Mouse (Mus musculus) spleen, adult 18-20 months (tissue): ENCODE measurements at regions not wholly inside any gene's neighbourhood (a gene's known extent, or its start where the extent isn't known, plus 50 kb on each side); places are given as distances from the start of the nearest gene placed in this dataset.
"Not testable (repeated sequence)": the region's sequence is repeated elsewhere in the genome, so short reads cannot be mapped to it uniquely, and the experiment has no call there.

ENCODE experiments used
- DNase-seq, 2 experiments: peaks; one replicate each; pipeline ENCODE4 v3.0.0; 2022; ENCODE audit warnings: mixed read lengths in 2 of 2

DNA sequence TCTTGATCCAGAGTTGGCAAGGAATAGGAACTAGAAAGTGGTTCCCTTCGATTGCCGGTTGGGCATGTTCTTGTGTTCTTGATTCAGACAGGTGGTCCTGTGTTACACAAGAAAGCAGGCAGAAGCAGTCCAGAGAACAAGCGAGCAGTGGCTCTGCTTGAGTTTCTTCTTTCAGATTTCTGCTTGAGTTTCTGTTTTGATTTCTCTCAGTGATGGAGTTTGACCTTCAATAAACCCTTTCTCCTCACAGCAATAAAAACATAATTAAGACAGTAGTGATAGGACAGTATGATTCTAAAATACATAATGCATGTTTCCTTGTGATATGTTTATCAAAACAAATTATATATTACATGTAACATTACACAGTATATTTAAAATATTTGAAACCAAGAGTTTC is 59.1 kb downstream of the Klf6 start:
- no peak for DNase-seq

DNA sequence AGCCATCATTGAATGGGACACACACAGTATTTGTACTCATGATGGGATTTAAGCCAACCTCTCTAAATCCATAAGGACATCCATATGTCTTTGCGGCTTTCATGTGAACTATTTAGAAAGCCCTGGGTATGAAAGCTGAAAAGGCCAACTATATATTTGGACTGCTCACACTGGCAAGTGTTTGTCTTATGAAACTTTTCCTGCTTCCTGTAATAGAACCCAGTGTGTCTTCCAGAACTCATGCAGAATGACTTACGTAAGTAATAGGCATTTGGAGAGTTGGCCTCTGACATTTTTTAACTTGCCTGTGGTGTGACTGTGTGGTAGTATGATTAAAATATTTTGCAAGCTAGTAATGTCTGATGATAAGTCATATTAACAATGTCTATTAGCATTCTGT is 70.2 kb downstream of the Klf6 start:
- DNase-seq = no peak

DNA sequence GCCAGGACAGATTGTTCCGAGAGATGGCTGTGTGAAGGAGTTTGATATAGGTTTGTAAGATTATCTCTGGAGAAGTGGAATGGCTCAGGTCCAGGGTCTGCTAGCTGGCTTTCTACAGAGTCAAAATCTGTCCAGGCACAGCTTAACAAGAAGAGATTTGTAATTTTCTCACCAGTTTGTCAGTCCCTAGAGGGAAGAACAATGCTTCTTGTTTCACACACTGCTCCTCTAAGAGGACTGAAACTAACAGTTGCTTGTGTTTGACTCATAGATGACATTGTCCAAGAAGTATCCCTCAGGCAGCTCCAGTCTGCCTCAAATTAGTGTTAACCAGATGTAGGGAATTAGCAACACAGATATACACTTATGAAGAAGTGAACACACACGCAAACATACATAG is 76.2 kb downstream of the Klf6 start:
- no peak for DNase-seq

DNA sequence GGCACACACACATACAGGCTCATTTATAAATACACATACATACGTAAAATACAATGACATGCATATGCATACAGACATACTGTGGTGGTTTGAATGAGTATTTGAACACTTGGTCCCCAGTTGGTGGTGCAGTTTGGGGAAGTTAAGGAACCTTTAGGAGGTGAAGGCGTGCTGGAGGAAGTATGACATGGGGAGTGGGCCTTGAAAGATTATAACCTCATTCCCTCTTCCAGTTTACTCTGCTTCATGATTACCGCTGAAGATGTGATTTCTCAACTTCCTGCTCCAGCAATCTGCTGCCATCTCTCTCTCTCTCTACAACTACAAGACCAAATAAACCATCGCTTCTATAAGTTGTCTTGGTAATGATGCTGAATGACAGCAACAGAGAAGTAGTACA is 76.7 kb downstream of the Klf6 start:
- DNase-seq = no peak

DNA sequence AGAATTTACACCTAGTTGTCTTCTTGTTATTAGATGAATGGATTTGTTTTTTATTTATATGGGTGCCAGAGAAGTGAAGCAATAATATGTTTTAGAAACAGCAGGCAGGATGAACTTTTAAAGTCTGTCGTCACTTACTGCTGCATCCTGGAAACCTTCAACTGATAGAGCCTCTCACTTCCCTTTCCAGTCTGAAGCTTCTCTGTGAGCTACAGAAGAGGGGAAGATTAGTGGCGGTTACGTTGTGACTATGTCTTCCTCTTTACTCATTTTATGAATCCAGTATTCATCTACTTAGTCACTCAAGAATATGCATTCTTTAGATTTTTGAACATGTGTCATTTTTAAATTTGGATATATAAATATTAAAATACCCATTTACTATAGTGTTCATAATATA is 78.1 kb downstream of the Klf6 start:
- DNase-seq = no peak

DNA sequence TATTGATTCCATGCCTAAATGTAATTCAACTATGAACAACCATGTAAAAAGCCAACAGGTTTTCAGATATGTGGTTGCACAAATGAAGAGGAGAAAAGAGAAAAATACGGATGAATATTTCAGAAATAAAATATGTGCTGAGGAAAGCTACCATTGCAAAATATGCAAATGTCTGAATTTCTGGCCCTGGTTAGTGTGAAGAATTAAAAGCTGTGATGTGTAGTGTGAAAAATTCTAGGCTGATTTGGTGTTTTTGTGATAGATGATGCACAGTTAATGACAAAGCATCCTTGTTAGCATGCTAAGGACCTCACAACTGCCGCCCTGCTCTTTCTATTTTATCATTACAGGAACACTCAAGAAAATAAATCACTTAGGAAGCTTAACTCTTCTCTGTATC is 91.6 kb downstream of the Klf6 start:
- DNase-seq = no peak

DNA sequence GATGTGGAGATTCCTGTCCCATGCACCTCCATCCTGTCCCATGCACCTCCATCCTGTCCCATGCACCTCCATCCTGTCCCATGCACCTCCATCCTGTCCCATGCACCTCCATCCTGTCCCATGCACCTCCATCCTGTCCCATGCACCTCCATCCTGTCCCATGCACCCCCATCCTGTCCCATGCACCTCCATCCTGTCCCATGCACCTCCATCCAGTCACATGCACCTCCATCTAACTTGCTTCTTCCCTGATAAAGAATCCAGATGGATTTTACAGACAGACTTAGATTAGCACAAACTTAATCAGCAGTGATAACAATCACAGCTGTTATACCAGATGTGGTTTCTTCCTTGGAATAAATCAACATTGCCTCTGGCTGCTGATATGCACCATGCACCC is 93.8 kb downstream of the Klf6 start:
- DNase-seq = not testable (repeated sequence)

DNA sequence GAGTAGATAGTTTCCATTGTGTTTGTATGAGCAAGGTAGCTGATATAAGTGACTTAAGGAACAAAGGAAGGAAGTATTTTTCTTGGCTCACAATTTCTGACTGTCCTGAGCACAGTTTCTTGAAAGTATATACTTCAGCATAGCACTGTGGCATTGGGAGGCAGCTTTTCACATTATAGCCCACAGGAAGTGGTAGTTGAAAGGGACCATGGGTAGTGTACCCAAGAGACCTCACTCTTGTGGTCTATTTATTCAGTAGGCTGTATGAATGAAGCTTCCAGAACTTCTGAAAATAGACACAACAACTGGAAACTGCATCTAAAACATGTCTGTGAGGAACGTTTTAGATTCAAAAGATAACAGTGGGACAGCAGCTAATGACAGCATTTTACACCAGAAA is 94.9 kb downstream of the Klf6 start:
- DNase-seq = no peak

DNA sequence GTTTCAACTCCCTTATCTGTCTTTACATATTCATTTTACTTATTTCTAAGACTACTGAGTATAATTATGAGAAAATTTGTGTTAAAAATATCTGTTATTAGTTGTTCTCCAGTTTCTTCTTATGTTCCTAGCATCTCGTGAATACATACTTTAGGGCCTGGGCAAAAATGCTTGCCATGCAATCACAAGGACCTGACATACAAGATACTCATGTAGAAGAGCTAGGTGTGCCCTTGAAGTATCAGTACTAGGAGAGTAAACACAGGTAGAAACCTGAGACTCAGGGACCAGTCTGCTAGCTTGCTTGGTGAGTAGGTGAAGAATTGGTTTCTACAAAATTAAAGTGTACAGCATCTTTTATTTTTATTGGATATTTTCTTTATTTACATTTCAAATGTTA is 101.7 kb downstream of the Klf6 start:
- no peak for DNase-seq

DNA sequence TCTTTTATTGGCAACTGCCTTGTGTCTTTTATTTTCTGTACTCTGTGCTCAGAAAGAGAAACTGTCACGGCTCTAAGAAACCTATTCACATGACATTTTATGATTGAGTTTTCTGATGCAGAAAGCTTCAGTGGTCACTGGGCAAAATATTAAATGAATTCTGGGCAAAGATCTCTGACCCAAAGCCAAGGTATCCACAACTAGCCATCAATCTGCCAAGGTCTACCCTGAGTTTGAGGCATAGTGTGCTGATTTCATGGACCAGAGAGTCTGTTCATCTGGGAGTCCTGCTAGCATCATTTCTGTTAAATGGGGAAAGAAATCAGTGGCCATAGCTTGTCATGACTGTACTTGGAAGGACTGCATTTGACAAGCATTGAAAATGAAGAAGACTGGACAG is 103.3 kb downstream of the Klf6 start:
- no peak for DNase-seq

DNA sequence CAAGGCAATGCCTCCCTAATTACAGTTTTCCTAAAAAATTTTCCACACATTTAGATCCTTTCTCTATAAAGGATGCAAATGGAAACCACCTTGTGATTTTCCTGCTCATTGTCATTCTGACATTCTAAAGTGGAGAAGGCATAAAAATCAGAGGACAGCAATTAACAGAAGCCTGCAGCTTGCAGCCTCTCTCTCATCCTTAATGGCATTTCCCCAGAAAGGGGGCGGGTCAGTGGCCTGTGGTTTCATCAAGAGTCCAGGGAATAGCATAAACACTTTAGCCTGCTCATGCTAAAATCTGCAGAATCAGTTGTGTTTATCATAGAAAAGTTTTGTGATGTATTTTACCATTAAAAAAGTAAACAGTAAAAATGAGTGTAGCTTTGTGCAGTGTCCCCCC is 117.3 kb downstream of the Klf6 start:
- no peak for DNase-seq

DNA sequence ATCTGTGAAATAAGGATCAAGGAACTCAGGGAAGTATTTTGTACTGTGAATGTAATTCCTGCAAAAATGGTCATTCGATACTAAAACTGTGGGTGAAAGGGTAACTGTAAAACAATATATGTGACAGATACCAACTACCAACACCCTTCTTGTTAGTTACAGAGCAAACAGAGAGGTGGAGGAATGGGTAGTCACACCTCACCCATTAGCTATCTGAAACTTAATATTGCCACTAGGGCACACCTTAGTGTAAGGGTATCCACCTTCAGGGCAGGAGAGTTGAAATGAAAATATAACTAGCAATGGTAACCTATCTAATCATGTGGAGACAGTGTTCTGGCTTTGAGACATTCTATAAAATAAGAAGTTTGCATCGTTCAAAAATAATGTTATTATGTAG is 126.2 kb downstream of the Klf6 start:
- no peak for DNase-seq

DNA sequence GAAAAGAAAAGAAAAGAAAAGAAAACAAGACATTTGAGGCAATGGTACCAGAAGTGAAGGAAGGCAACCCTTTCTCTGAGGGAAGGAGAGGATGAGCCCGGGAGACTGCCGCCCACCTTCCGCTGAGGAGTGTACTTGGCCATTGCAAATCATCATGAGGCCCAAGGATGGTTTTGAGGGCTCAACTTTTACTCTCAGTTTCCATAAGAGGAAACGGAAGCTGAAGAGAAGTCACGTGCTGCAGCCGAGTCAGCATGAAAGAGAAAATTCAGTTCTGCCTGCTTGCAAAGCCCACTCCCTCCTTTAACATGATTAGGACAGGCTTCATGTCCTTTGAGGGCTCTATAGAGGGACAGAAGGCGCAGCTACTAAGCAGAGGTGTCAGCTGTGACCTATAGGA is 127.1 kb downstream of the Klf6 start:
- no peak for DNase-seq

DNA sequence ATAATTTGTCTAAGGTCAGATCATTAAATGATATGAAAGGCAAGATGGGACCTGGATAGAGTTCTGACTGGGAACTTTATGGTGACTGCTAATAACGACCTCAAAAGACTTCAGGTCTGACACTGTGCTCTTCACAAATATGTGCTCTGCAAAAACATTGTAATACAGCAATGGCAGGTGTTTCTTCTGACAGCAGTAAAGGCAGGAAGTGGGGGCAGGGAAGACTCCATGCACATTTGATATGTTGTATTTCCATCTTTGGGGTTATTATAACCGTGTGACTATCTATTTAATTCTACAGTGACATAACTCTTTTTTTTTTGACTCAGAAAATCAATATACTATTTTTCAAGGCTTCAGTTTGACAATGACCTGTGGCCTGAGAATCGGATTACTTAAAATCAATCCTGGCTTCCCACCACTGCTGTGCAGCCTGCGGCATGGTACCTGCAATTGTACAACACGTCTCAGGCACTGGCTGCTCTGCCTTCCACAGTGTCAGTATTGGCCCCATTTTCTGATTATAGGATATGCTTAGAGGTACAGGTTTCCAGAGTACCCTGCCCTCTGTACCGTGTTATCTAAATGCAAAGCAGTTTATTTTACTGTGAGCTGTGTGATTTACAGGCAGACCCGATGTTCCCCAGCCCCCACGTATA is 139.4 kb downstream of the Klf6 start:
- no peak for DNase-seq

DNA sequence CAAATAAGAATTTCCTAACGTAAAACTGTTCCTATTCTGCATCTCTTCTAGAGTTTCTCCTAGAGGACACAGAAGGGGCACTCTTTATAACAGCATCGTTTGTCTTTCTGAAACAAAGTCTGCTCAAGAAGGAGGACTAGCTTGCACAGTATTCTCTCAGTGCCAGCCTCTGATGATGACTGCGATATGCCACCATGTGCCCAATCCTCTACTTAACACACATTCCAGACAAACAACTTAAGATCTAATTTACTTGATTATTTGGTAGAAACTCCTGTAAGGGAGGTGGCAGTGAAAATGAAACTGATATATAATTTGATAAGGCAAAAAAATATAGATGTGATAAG is 139.9 kb downstream of the Klf6 start:
- no peak for DNase-seq

DNA sequence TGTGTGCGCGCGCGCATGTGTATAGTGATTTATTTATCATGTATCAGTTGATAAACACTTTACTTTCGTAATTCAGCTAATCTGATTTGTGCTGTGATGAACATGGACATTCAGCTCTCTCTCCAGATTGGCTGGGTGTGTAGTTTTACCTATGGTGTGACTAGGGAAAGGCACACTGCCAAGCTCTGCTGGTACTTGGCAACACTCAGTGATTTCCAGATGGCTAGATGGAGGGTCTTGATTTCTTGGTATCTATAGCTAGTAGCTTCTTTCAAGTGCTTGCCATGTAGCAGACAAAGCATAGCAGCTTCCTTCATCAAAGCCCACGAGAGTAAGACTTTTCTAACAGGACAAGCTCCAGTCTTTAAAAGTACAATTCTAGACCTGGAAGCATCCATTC is 144.6 kb downstream of the Klf6 start:
- DNase-seq = no peak

DNA sequence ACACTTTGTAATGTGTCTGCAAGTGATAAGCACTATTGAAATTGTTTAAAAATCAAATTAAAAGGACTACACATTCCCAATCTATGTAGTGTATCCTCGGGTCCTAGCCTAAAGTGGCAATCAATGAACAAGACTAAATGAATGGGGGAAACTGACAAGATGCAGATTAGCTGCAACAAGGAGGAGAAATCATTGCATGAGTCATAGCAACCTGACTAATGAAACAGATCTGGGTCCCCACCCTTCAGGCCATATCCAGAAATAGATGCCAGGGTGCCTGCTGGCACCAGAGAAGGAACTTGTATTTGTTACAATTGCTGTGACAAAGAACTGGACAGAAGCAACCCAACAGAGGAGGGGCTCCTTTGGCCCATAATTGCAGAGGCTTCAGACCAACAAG is 148.4 kb downstream of the Klf6 start:
- no peak for DNase-seq

DNA sequence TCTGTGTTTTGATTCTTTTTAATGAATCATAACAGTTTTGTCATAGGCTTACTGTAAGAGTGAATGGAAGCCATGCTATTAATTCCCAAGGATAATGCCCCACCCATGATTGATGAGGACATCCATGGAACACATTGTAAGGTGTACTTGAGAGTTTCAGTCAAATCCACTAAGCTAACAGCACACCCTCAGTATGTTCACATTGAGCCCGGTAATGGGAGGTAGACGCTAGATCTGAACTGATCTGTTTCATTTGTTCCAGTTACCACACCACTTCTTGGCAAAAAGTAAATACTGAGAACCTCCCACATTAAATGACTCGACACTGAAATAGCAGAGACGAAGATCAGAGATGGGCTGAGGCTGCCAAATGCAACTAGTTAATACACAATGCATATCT is 165.9 kb downstream of the Klf6 start:
- DNase-seq = no peak

DNA sequence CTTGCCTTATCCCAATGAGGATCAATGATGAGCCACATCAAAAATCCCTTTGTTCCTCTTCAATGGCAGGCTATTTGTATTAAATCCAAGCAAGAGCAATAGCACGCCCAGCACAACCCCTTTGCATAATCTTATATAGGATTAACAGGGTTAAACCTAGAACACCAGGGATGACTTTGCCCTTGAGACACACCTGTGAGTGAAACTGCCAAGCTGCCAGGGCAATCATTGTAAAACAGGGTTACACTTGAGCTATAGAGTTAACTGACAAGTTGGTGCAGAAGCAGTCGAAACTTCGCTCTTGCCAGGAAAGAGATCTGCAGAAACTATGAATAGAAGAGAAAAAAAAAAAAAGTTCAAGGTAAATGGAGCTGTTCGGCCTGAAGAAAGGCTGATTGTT is 167.6 kb downstream of the Klf6 start:
- DNase-seq = no peak

DNA sequence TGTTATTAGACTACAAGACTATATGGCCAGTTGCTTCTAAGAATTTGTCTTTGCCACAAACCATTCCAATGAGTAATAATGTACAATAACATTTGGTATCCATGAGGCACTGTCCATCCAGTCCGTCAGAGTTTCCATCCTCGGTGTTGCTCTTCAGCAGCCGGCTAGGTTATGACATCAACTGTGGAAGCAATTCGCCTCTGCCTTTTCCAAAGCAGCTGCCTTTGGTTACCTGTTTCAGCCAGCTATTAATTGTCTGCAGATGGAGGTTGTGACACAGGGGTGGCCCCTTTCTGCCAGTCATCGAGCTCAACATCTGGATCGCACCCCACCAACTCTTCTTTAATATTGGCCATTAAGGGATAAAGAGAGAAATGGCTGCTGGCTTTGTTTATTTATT is 168.2 kb downstream of the Klf6 start:
- no peak for DNase-seq

DNA sequence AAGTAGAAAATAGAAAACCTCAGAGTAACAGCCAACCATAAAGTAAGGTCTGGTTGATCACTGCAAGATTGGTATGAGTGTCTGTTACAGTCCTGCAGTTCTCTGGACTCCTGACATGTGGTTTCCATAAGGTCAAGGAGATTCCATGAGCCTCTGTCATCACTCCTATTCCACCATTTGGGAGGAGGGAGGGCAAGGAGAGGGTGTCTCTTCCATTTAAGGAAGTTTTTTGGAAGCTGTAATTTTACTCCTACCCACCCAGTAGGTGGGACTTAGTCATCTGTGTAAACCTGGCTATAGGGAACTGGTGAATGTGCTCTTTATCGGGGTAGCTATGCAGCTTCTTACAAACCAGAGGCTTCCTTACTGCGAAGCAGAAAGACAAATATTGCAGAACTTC is 168.8 kb downstream of the Klf6 start:
- DNase-seq = no peak

DNA sequence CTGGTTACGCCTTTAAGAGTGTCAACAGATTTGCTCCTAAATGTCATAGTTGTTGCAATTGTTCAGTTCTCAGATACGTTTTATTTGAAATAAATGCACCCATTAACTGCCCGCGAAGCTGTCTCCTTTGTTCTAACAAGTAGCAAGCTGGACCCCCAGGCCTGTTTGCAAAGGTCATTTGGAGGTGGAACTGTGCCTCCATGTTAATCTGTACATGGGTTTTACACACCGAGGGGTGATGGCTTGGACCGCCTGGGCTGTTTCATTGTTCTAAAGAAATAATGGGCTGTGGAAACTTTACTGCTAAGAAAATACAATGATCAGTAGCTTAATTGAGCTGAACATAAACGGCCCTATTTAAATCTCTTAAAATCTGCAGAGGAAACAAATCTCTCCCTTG is 178.8 kb downstream of the Klf6 start:
- no peak for DNase-seq

DNA sequence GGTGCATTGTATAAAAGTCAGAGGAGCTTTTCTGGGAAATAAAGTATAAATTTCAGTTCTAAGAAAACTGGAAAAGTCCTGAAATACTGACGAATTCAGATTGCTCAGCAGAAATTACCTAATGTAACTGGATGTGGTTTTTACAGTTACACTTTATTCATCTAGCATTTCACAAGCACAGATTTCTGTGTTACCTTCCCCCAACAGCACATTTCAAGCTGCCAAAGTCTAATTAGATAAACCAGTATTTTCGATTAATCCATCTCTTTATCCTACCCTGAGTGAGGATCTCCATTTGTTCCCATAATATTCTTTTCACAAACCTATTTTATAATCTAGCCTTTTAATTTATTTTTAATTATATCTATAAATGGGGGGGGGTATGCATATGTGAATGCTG is 179.4 kb downstream of the Klf6 start:
- DNase-seq = no peak

DNA sequence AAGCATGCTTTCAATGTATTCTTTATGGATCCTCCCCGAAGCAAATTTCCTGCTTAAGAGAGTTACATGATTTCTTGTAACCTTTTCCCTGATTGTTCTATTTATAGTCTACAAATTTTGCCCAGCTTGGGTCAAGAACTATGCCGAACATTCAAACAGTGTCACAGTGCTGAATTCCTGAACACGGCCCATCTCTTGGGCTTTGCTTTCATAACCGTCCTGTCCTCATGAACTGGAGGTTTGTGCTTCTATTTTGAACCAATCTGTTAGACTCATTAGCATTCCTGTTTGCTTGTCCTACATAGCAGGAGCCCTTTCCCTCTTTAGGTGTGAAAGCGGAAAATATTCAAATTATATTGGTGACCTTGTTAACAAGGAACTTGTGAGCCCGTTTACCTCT is 181.2 kb downstream of the Klf6 start:
- DNase-seq = no peak

DNA sequence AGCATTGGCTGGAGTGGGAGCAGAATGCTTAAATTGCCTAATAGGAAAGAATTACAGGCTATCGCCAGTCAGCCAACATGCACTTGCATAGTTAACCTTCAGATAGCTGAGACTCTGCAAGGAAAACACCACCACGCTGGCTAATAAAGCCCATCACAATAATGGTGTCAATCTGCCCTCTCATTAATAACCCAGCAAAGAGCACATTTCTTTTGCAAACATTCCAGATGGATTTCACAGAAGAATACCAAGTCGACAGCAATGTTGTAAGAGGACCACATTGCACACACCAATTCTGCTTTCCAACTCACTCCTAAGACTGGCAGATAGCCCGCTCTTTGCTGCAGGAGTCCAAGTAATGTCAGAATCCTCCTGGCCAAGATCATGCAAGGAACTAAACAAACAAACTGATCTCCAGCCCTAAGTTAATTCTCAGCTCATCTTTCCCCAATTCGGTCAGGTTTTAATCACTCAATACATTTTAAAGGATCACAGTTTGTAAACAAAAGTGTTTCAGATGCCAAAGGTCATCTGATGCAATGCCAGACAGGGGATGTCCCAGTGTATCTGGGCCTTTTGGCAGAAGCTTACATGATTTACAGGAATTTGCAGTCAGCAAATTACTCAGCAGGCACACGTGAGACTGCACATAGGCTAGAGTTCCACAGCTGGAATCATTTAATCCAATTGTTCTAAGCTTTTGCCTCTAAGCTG is 198.4 kb downstream of the Klf6 start:
- DNase-seq = no peak
